Mouse (Mus musculus): ENCODE measurements at regions not wholly inside any gene's neighbourhood (a gene's known extent, or its start where the extent isn't known, plus 50 kb on each side); places are given as distances from the start of the nearest gene placed in this dataset.

DNA sequence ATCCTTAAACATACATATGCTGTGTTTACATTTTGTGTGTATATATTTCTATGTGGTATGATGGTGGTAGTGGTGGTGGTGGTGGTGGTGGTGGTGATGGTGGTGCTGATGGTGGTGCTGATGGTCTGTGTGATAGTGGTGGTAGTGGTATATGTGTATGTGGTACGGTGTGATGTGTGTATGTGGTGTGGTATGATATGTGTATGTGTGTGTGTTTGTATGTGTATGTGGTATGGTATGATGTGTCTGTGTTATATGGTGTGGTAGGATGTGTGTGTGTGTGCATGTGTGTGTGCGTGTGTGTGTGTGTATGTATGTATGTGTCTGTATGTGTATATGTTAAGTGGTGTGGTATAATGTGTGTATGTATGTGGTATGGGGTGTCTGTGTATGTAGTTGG, 701.3 kb downstream of the Mettl4 start:
- H3ac ChIP-seq (ENCODE audit: control insufficient read depth, insufficient read length), result no peak overlapping the region
- no peaks in the 10 kb centered on the region for H3K79me2 ChIP-seq (ENCODE audit: control insufficient read depth, insufficient read depth)
- H3K36me3 ChIP-seq (ENCODE audit: control insufficient read depth, insufficient read depth), result no peaks in the 10 kb centered on the region
- H3K4me2 ChIP-seq (ENCODE audit: low read depth), result no peak overlapping the region
- no peaks in the 10 kb centered on the region for H3K27me3 ChIP-seq (ENCODE audit: control insufficient read depth, insufficient read depth, insufficient read length)
- no peak overlapping the region for H3K4me3 ChIP-seq
- TF ChIP-seq POLR2AphosphoS2 (IDR thresholded peaks at IDR 0.05; ENCODE audit: insufficient read length, low read depth) (no peak), TCF12 (IDR thresholded peaks at IDR 0.05; ENCODE audit: insufficient read depth, poor library complexity, severe bottlenecking) (no peak), MYOD1 (IDR thresholded peaks at IDR 0.05; ENCODE audit: control insufficient read depth in 1 of 3, insufficient read length in 2 of 3, low read depth in 2 of 3) (no peak), USF1 (IDR thresholded peaks at IDR 0.05; ENCODE audit: low read depth) (no peak)

- TF ChIP-seq POLR2AphosphoS2 (IDR thresholded peaks at IDR 0.05; ENCODE audit: insufficient read length, low read depth), result no peak
- TF ChIP-seq E2F4 (IDR thresholded peaks at IDR 0.05; ENCODE audit: insufficient read depth), result no peak
- no peak for TF ChIP-seq USF1 (IDR thresholded peaks at IDR 0.05; ENCODE audit: low read depth)
- no peak for TF ChIP-seq MYOG (IDR thresholded peaks at IDR 0.05; ENCODE audit: control insufficient read depth in 1 of 3, insufficient read depth in 1 of 3, insufficient read length in 2 of 3, low read depth in 2 of 3)
- no peak for TF ChIP-seq TCF3 (IDR thresholded peaks at IDR 0.05; ENCODE audit: insufficient read length, low read depth)
- TF ChIP-seq POLR2A (IDR thresholded peaks at IDR 0.05; ENCODE audit: insufficient read length, low read depth), result no peak
- TF ChIP-seq SRF (IDR thresholded peaks at IDR 0.05; ENCODE audit: control insufficient read depth, insufficient read length, low read depth), result no peak
- TF ChIP-seq MYOD1 (IDR thresholded peaks at IDR 0.05; ENCODE audit: control insufficient read depth in 1 of 3, insufficient read length in 2 of 3, low read depth in 2 of 3), result no peak
- TF ChIP-seq CEBPB (IDR thresholded peaks at IDR 0.05; ENCODE audit: insufficient read depth, poor library complexity, severe bottlenecking), result no peak
- no peak for TF ChIP-seq REST (IDR thresholded peaks at IDR 0.05; ENCODE audit: insufficient read depth, insufficient read length)
- no peak for TF ChIP-seq TCF12 (IDR thresholded peaks at IDR 0.05; ENCODE audit: insufficient read depth, poor library complexity, severe bottlenecking)
- no peak for TF ChIP-seq MAX (IDR thresholded peaks at IDR 0.05; ENCODE audit: low read depth)
- no peak overlapping the region for H3K4me3 ChIP-seq
- H3K36me3 ChIP-seq (ENCODE audit: control insufficient read depth, insufficient read depth), result no peaks in the 10 kb centered on the region
Observed at GRCm38 (mm10) chr17:94038221-94038620, 711.6 kb downstream of the Mettl4 start.

GRCm38 (mm10) chr17:94012386-94012785, 737.4 kb downstream of the Mettl4 start:
- no peak for TF ChIP-seq MYOD1 (IDR thresholded peaks at IDR 0.05; ENCODE audit: control insufficient read depth in 1 of 3, insufficient read length in 2 of 3, low read depth in 2 of 3)
- TF ChIP-seq TCF12 (IDR thresholded peaks at IDR 0.05; ENCODE audit: insufficient read depth, poor library complexity, severe bottlenecking), result no peak
- peak; percentile 99 for TF ChIP-seq CEBPB (IDR thresholded peaks at IDR 0.05; ENCODE audit: insufficient read depth, poor library complexity, severe bottlenecking)
- TF ChIP-seq POLR2A (IDR thresholded peaks at IDR 0.05; ENCODE audit: insufficient read length, low read depth), result no peak
- no peak for TF ChIP-seq E2F4 (IDR thresholded peaks at IDR 0.05; ENCODE audit: insufficient read depth)
- Histone ChIP-seq H3K4me2 (ENCODE audit: low read depth) (no peak overlapping the region), H3K79me2 (ENCODE audit: control insufficient read depth, insufficient read depth) (no peaks in the 10 kb centered on the region), H3K27me3 (ENCODE audit: control insufficient read depth, insufficient read depth, insufficient read length) (no peaks in the 10 kb centered on the region), H3K4me3 (no peak overlapping the region), H3K36me3 (ENCODE audit: control insufficient read depth, insufficient read depth) (no peaks in the 10 kb centered on the region), H3ac (ENCODE audit: control insufficient read depth, insufficient read length) (no peak overlapping the region)

More at GRCm38 (mm10) chr17:94038221-94038620, 711.6 kb downstream of the Mettl4 start:
- no peaks in the 10 kb centered on the region for H3K27me3 ChIP-seq (ENCODE audit: control insufficient read depth, insufficient read depth, insufficient read length)
- H3ac ChIP-seq (ENCODE audit: control insufficient read depth, insufficient read length), result no peak overlapping the region
- no peak overlapping the region for H3K4me2 ChIP-seq (ENCODE audit: low read depth)
- H3K79me2 ChIP-seq (ENCODE audit: control insufficient read depth, insufficient read depth), result no peaks in the 10 kb centered on the region

GRCm38 (mm10) chr17:94002095-94002494, 747.7 kb downstream of the Mettl4 start:
- Histone ChIP-seq H3K27me3 (ENCODE audit: control insufficient read depth, insufficient read depth, insufficient read length) (no peaks in the 10 kb centered on the region), H3K4me3 (no peak overlapping the region), H3K36me3 (ENCODE audit: control insufficient read depth, insufficient read depth) (no peaks in the 10 kb centered on the region), H3ac (ENCODE audit: control insufficient read depth, insufficient read length) (no peak overlapping the region), H3K4me2 (ENCODE audit: low read depth) (peak overlapping the region; percentile 64), H3K79me2 (ENCODE audit: control insufficient read depth, insufficient read depth) (no peaks in the 10 kb centered on the region)
- no peak for TF ChIP-seq MYOG (IDR thresholded peaks at IDR 0.05; ENCODE audit: control insufficient read depth in 1 of 3, insufficient read depth in 1 of 3, insufficient read length in 2 of 3, low read depth in 2 of 3)

GRCm38 (mm10) chr17:94001515-94001914, 748.3 kb downstream of the Mettl4 start:
- TF ChIP-seq MAX (IDR thresholded peaks at IDR 0.05; ENCODE audit: low read depth) (no peak), MYOG (IDR thresholded peaks at IDR 0.05; ENCODE audit: control insufficient read depth in 1 of 3, insufficient read depth in 1 of 3, insufficient read length in 2 of 3, low read depth in 2 of 3) (no peak), POLR2AphosphoS2 (IDR thresholded peaks at IDR 0.05; ENCODE audit: insufficient read length, low read depth) (no peak)
- Histone ChIP-seq H3K4me3 (no peak overlapping the region), H3K79me2 (ENCODE audit: control insufficient read depth, insufficient read depth) (no peaks in the 10 kb centered on the region), H3K36me3 (ENCODE audit: control insufficient read depth, insufficient read depth) (no peaks in the 10 kb centered on the region), H3K4me2 (ENCODE audit: low read depth) (peak overlapping the region; percentile 64), H3ac (ENCODE audit: control insufficient read depth, insufficient read length) (no peak overlapping the region), H3K27me3 (ENCODE audit: control insufficient read depth, insufficient read depth, insufficient read length) (no peaks in the 10 kb centered on the region)

DNA sequence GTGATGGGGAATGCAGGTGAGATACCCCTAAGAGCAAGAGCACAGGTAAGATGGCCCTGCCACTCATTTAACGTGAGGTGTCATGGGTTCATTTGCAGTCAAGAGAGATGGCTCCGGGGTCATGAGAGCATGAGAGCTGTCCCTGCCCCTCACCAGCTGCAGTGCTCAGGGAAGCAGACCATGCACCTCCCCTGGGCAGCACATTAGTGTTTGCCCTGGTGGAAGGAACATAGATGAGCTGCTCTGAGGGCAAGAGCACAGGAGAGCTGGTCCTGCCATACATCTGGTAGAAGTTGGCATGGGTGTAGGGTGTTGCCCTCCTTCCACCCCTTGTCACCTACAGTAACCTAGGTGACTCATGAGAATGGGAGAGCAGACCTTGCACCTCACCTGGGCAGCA, 762.9 kb downstream of the Mettl4 start:
- Histone ChIP-seq H3K4me2 (ENCODE audit: low read depth) (no peak overlapping the region), H3K79me2 (ENCODE audit: control insufficient read depth, insufficient read depth) (no peaks in the 10 kb centered on the region), H3K27me3 (ENCODE audit: control insufficient read depth, insufficient read depth, insufficient read length) (no peaks in the 10 kb centered on the region), H3ac (ENCODE audit: control insufficient read depth, insufficient read length) (no peak overlapping the region), H3K36me3 (ENCODE audit: control insufficient read depth, insufficient read depth) (no peaks in the 10 kb centered on the region), H3K4me3 (no peak overlapping the region)
- no peak for TF ChIP-seq TCF3 (IDR thresholded peaks at IDR 0.05; ENCODE audit: insufficient read length, low read depth)
- TF ChIP-seq POLR2A (IDR thresholded peaks at IDR 0.05; ENCODE audit: insufficient read length, low read depth), result no peak
- no peak for TF ChIP-seq REST (IDR thresholded peaks at IDR 0.05; ENCODE audit: insufficient read depth, insufficient read length)
- TF ChIP-seq TCF12 (IDR thresholded peaks at IDR 0.05; ENCODE audit: insufficient read depth, poor library complexity, severe bottlenecking), result no peak
